In genomic region chr7:113962078-113962477, GRCm38 (mm10) we compare ENCODE assay signal across 11 mouse cellular contexts.
DNase-seq lines count a peak whose midpoint lies in the region; ATAC-seq and TF ChIP-seq lines count a peak whose summit lies in the region.
"Had no signal": no experiment of that assay in that cellular context is flagged by ENCODE, and none has a peak within 500 bp of the region (broad histone marks: within the 10 kb centered on the region; RNA-seq: fewer than 3 reads in every experiment).

No protein-coding gene starts in this region.

- ATAC-seq in liver, postnatal 0 days, result no peak
- ATAC-seq in megakaryocyte-erythroid progenitor cell, adult 5-6 weeks (replicated peaks; ENCODE audit: low FRiP score, low TSS enrichment, poor library complexity, severe bottlenecking), result no peak

- H3K9me3 ChIP-seq in liver, postnatal 0 days (ENCODE audit: low read length), result no peaks in the 10 kb centered on the region
- H3K9me3 ChIP-seq: neural tube, embryonic 12.5 days had no signal

- no peaks in the 10 kb centered on the region for H3K36me3 ChIP-seq in liver, postnatal 0 days (replicated peaks; ENCODE audit: insufficient read depth, low read length)
- H3K36me3 ChIP-seq: neural tube, embryonic 12.5 days had no signal

- intact Hi-C loops in heart, postnatal 14 days (cut with DNase I), result loop anchor here (5.0 kb wide), 1 partner anchor 195 kb away; the partner anchor contains the start of gene Spon1

- no peak for TF ChIP-seq CTCF in liver, postnatal 0 days (IDR thresholded peaks at IDR 0.05; ENCODE audit: low read depth)

- peak; percentile 54 for DNase-seq in gastrocnemius, adult 18-20 months (ENCODE audit: low spot score)
- DNase-seq in gastrocnemius, postnatal 4 days (ENCODE audit: low spot score in 2 of 2), result no peak
- DNase-seq in liver, postnatal 0 days, result no peak
- DNase-seq in liver, result no peak
- peak; percentile 13 to 56 for DNase-seq in heart, postnatal 14 days
- DNase-seq in ovary, postnatal 14 days (ENCODE audit: low spot score), result peak; percentile 5
- DNase-seq in Muller cell, postnatal 12 days (ENCODE audit: inconsistent ontology term), result no peak
- DNase-seq: thymus, adult 18-20 months had no signal

- peak; percentile 24; the same call in 1 of the 2 replicates for TF ChIP-seq EP300 in liver, postnatal 0 days (IDR thresholded peaks at IDR 0.05; ENCODE audit: low read depth)

- 66% methylated on average over 4 of the region's 4 CpGs for WGBS in liver, postnatal 0 days (ENCODE audit: insufficient replicate concordance)

- no peak overlapping the region for H3K9ac ChIP-seq in liver, postnatal 0 days (replicated peaks)
- H3K9ac ChIP-seq: neural tube, embryonic 12.5 days had no signal

- H3K4me3 ChIP-seq in liver, postnatal 0 days (ENCODE audit: low read depth, low read length), result no peak overlapping the region
- H3K4me3 ChIP-seq: neural tube, embryonic 12.5 days had no signal

- H3K4me2 ChIP-seq in liver, postnatal 0 days (ENCODE audit: low read depth, low read length), result no peak overlapping the region
- H3K4me2 ChIP-seq: neural tube, embryonic 12.5 days had no signal

- no peak overlapping the region for H3K27ac ChIP-seq in liver, postnatal 0 days (ENCODE audit: low read depth)
- H3K27ac ChIP-seq: kidney, postnatal 0 days; neural tube, embryonic 12.5 days had no signal

- no peaks in the 10 kb centered on the region for H3K4me1 ChIP-seq in liver, postnatal 0 days (ENCODE audit: insufficient read depth)
- H3K4me1 ChIP-seq: neural tube, embryonic 12.5 days had no signal

- H3K27me3 ChIP-seq in liver, postnatal 0 days (ENCODE audit: insufficient read depth, low read length), result no peaks in the 10 kb centered on the region
- H3K27me3 ChIP-seq: neural tube, embryonic 12.5 days had no signal

Comparison
In these comparisons a context has a peak if more than half of its experiments do, and no peak if none do; other contexts are left out.
1. DNase-seq: peak in gastrocnemius, adult 18-20 months (single experiment), heart, postnatal 14 days (2 of 2) and ovary, postnatal 14 days (single experiment); none in gastrocnemius, postnatal 4 days (0 of 2), liver, postnatal 0 days (single experiment), liver (single experiment) and Muller cell, postnatal 12 days (single experiment).